Mouse (Mus musculus): ENCODE data around the gene Lta.

- no peak for TF ChIP-seq CTCF (conservative IDR thresholded peaks at IDR 0.05; ENCODE audit: low read length)
- TF ChIP-seq POU5F1 (IDR thresholded peaks at IDR 0.05; ENCODE audit: borderline replicate concordance, low read length): no peak
These were observed 43.0 kb downstream of the Lta start for GRCm38 (mm10) chr17:35162121-35162520.

Measured in E14TG2a.4 (cell line).